In genomic region chr8:13047652-13048051, GRCm38 (mm10) we compare ENCODE assay signal across 38 mouse cellular contexts. TPM values are rescaled to one million over a fixed set of nuclear protein-coding genes. Genes with fewer than 3 reads are reported as not detected.
"Had no signal": no experiment of that assay in that cellular context is flagged by ENCODE, and none has a peak within 500 bp of the region (broad histone marks: within the 10 kb centered on the region; RNA-seq: fewer than 3 reads in every experiment).

No protein-coding gene starts in this region.

- ATAC-seq: hindbrain, embryonic 16.5 days; intestine, embryonic 16.5 days; liver, embryonic 12.5 days had no signal

- H3K9ac ChIP-seq: heart, embryonic 12.5 days; hindbrain, embryonic 12.5 days; hindbrain, embryonic 14.5 days; kidney, embryonic 15.5 days; limb, embryonic 13.5 days; limb, embryonic 15.5 days; liver, embryonic 12.5 days; liver, embryonic 14.5 days had no signal

- H3K4me2 ChIP-seq: heart, embryonic 12.5 days; hindbrain, embryonic 12.5 days; hindbrain, embryonic 14.5 days; kidney, embryonic 15.5 days; limb, embryonic 13.5 days; limb, embryonic 15.5 days; liver, embryonic 12.5 days had no signal

- H3K4me3 ChIP-seq: gastrocnemius, adult 2 months; heart, embryonic 10.5 days; heart, embryonic 12.5 days; hindbrain, embryonic 12.5 days; kidney, embryonic 15.5 days; limb, embryonic 13.5 days; limb, embryonic 15.5 days; liver, embryonic 12.5 days had no signal

- DNase-seq: gastrocnemius, adult 2 months; gastrocnemius, postnatal 10 days; gastrocnemius, postnatal 25 days; heart, adult 18-20 months; heart, postnatal 10 days; kidney, adult 11 months; kidney, adult 2 months; kidney, adult 9 months; kidney, postnatal 14 days; kidney, postnatal 36 days; layer of hippocampus, adult 9-11 months; layer of hippocampus, postnatal 36 days had no signal

- H3K4me1 ChIP-seq: heart, embryonic 10.5 days; heart, embryonic 12.5 days; hindbrain, embryonic 12.5 days; kidney, embryonic 15.5 days; limb, embryonic 13.5 days; limb, embryonic 15.5 days; liver, embryonic 12.5 days had no signal

- H3K36me3 ChIP-seq: heart, embryonic 10.5 days; heart, embryonic 12.5 days; hindbrain, embryonic 12.5 days; kidney, embryonic 15.5 days; limb, embryonic 13.5 days; limb, embryonic 15.5 days had no signal

- H3K27me3 ChIP-seq: heart, embryonic 12.5 days; hindbrain, embryonic 12.5 days; kidney, embryonic 15.5 days; limb, embryonic 13.5 days; limb, embryonic 15.5 days; liver, embryonic 12.5 days had no signal

- H3K9me3 ChIP-seq: heart, embryonic 10.5 days; heart, embryonic 12.5 days; hindbrain, embryonic 12.5 days; kidney, embryonic 15.5 days; limb, embryonic 13.5 days; limb, embryonic 15.5 days; liver, embryonic 12.5 days had no signal

- H3K27ac ChIP-seq: gastrocnemius, adult 2 months; heart, embryonic 10.5 days; hindbrain, embryonic 12.5 days; hindbrain, embryonic 14.5 days; kidney, embryonic 15.5 days; kidney, postnatal 0 days; limb, embryonic 13.5 days; limb, embryonic 15.5 days; liver, embryonic 12.5 days; liver, embryonic 14.5 days had no signal

RNA-seq across cellular contexts. Expression of gene F10, which starts 10.5 kb away (rescaled TPM):
- total RNA-seq: gastrocnemius, adult 2 months; layer of hippocampus, adult 18-20 months; layer of hippocampus, adult 8-10 months; layer of hippocampus, postnatal 14 days; layer of hippocampus, postnatal 36 days; left cerebral cortex, adult 18-20 months; left cerebral cortex, adult 8-10 months; left cerebral cortex, postnatal 25 days had no signal

RNA-seq across cellular contexts. Expression of gene Proz, which starts 13.1 kb away (rescaled TPM):
- total RNA-seq: gastrocnemius, adult 2 months; gastrocnemius, postnatal 25 days; heart, adult 18-20 months; heart, adult 8-10 months; heart, postnatal 10 days; heart, postnatal 25 days; hematopoietic stem cell, adult 5-6 weeks; layer of hippocampus, adult 18-20 months; layer of hippocampus, adult 8-10 months; layer of hippocampus, postnatal 14 days; layer of hippocampus, postnatal 36 days; left cerebral cortex, adult 18-20 months; left cerebral cortex, adult 8-10 months; left cerebral cortex, postnatal 10 days; left cerebral cortex, postnatal 25 days had no signal

RNA-seq across cellular contexts. Expression of gene F7, which starts 21.8 kb away (rescaled TPM):
- total RNA-seq: gastrocnemius, adult 2 months; gastrocnemius, postnatal 10 days; gastrocnemius, postnatal 25 days; heart, postnatal 10 days; layer of hippocampus, adult 8-10 months; left cerebral cortex, postnatal 10 days; left cerebral cortex, postnatal 25 days had no signal
- polyA plus RNA-seq: heart, embryonic 14.5 days; heart, embryonic 16.5 days; hindbrain, embryonic 12.5 days; hindbrain, embryonic 14.5 days; hindbrain, embryonic 16.5 days; intestine, embryonic 14.5 days; limb, embryonic 11.5 days; limb, embryonic 13.5 days; limb, embryonic 15.5 days had no signal
